Mouse (Mus musculus) MEL (cell line): ENCODE measurements around the gene Dbnl. TPM values are rescaled to one million over a fixed set of nuclear protein-coding genes. Genes with fewer than 3 reads are reported as not detected.

Experiments
- DNase-seq: peaks from one replicate; pipeline ENCODE4 v3.0.0; 2011; ENCODE audit warnings: low read depth, low spot score
- H3K27ac ChIP-seq: 2 replicates; pipeline ENCODE4 v1.5.1; 2012; ENCODE audit warnings: low read depth, mild to moderate bottlenecking, control low read depth, low read length, moderate library complexity; ENCODE audit not compliant: control insufficient read depth
- H3K27me3 ChIP-seq, 2 experiments: fragments of 150-350 bp in 1 of 2; sonication (generic) in 1 of 2; 2 replicates each; pipeline ENCODE4 v1.6.1; 2012; ENCODE audit warnings: low read length in 2 of 2, mild to moderate bottlenecking in 2 of 2, improper control_type of control experiment in 1 of 2, moderate library complexity in 1 of 2; ENCODE audit not compliant: insufficient read depth in 2 of 2, control insufficient read depth in 1 of 2
- H3K36me3 ChIP-seq, 2 experiments: 2 replicates each; pipeline ENCODE4 v1.6.1; 2012 to 2014; ENCODE audit warnings: low read length in 2 of 2, improper control_type of control experiment in 1 of 2, inconsistent platforms in 1 of 2, mild to moderate bottlenecking in 1 of 2; ENCODE audit not compliant: insufficient read depth in 2 of 2, control insufficient read depth in 1 of 2
- H3K4me1 ChIP-seq, 2 experiments: fragments of 150-350 bp in 1 of 2; sonication (generic) in 1 of 2; 2 replicates each; pipeline ENCODE4 v1.6.1; 2012; ENCODE audit warnings: low read length in 2 of 2, improper control_type of control experiment in 1 of 2, mild to moderate bottlenecking in 1 of 2; ENCODE audit not compliant: insufficient read depth in 2 of 2, control insufficient read depth in 1 of 2
- H3K4me3 ChIP-seq, 2 experiments: fragments of 150-350 bp in 1 of 2; sonication (generic) in 1 of 2; 2 replicates each; pipeline ENCODE4 v1.5.1; 2012; ENCODE audit warnings: low read depth in 2 of 2, low read length in 2 of 2, mild to moderate bottlenecking in 2 of 2, moderate library complexity in 2 of 2, control low read depth in 1 of 2, improper control_type of control experiment in 1 of 2; ENCODE audit not compliant: control insufficient read depth in 1 of 2, insufficient read depth in 1 of 2
- H3K79me2 ChIP-seq: 2 replicates; pipeline ENCODE4 v1.6.1; 2012; ENCODE audit warnings: mild to moderate bottlenecking, low read length, moderate library complexity; ENCODE audit not compliant: control insufficient read depth, poor library complexity, insufficient read depth
- H3K9ac ChIP-seq: 2 replicates; pipeline ENCODE4 v1.6.1; 2012; ENCODE audit warnings: low read depth, mild to moderate bottlenecking, control low read depth, low read length, moderate library complexity; ENCODE audit not compliant: control insufficient read depth, poor library complexity, severe bottlenecking
- H3K9me3 ChIP-seq: fragments of 150-350 bp; sonication (generic); replicated peaks from 2 replicates; pipeline ENCODE4 v1.6.1; 2012; ENCODE audit warnings: mild to moderate bottlenecking, low read length, improper control_type of control experiment, moderate library complexity; ENCODE audit not compliant: insufficient read depth
- E2F4 ChIP-seq: IDR thresholded peaks from 2 replicates; pipeline ENCODE4 v1.6.1; 2011; ENCODE audit warnings: low read depth, low read length, improper control_type of control experiment, borderline replicate concordance
- ELF1 ChIP-seq: IDR thresholded peaks from 2 replicates; pipeline ENCODE4 v1.6.1; 2014; ENCODE audit warnings: low read depth, mild to moderate bottlenecking, inconsistent platforms, low read length, improper control_type of control experiment, moderate library complexity
- EP300 ChIP-seq, 2 experiments: IDR thresholded peaks; 2 replicates each; pipeline ENCODE4 v1.6.1; 2011; ENCODE audit warnings: improper control_type of control experiment in 2 of 2, low read length in 2 of 2, low read depth in 1 of 2, mild to moderate bottlenecking in 1 of 2
- ETS1 ChIP-seq: IDR thresholded peaks from 2 replicates; pipeline ENCODE4 v1.6.1; 2012; ENCODE audit warnings: low read depth, mild to moderate bottlenecking, inconsistent platforms, low read length, improper control_type of control experiment, moderate library complexity
- GABPA ChIP-seq: IDR thresholded peaks from 2 replicates; pipeline ENCODE4 v1.6.1; 2012; ENCODE audit warnings: low read depth, mild to moderate bottlenecking, inconsistent platforms, low read length, improper control_type of control experiment, moderate library complexity
- JUND ChIP-seq: IDR thresholded peaks from 2 replicates; pipeline ENCODE4 v1.6.1; 2011; ENCODE audit warnings: low read depth, mild to moderate bottlenecking, improper control_type of control experiment, low read length
- KAT2A ChIP-seq: conservative IDR thresholded peaks from 2 replicates; pipeline ENCODE4 v1.6.1; 2012; ENCODE audit warnings: low read depth, low read length, improper control_type of control experiment, inconsistent platforms
- MAFK ChIP-seq: IDR thresholded peaks from 2 replicates; pipeline ENCODE4 v1.6.1; 2011; ENCODE audit warnings: low read depth, mild to moderate bottlenecking, low read length, improper control_type of control experiment, borderline replicate concordance
- MAX ChIP-seq: IDR thresholded peaks from 2 replicates; pipeline ENCODE4 v1.6.1; 2011; ENCODE audit warnings: low read length, improper control_type of control experiment
- MAZ ChIP-seq: IDR thresholded peaks from 2 replicates; pipeline ENCODE4 v1.6.1; 2012; ENCODE audit warnings: low read depth, mild to moderate bottlenecking, inconsistent platforms, low read length, improper control_type of control experiment
- MEF2A ChIP-seq: IDR thresholded peaks from 2 replicates; pipeline ENCODE4 v1.6.1; 2014; ENCODE audit warnings: low read depth, mild to moderate bottlenecking, inconsistent platforms, low read length, improper control_type of control experiment; ENCODE audit not compliant: poor library complexity, insufficient replicate concordance, severe bottlenecking; ENCODE audit errors: extremely low read depth
- MXI1 ChIP-seq: IDR thresholded peaks from 2 replicates; pipeline ENCODE4 v1.6.1; 2011; ENCODE audit warnings: mild to moderate bottlenecking, low read depth, low read length, improper control_type of control experiment
- MYC ChIP-seq: IDR thresholded peaks from 2 replicates; pipeline ENCODE4 v1.6.1; 2011; ENCODE audit warnings: low read depth, mild to moderate bottlenecking, low read length, improper control_type of control experiment, moderate library complexity
- NELFE ChIP-seq: IDR thresholded peaks from 2 replicates; pipeline ENCODE4 v1.6.1; 2011; ENCODE audit warnings: low read depth, low read length, improper control_type of control experiment
- NRF1 ChIP-seq: IDR thresholded peaks from 2 replicates; pipeline ENCODE4 v1.6.1; 2014; ENCODE audit warnings: low read depth, mild to moderate bottlenecking, inconsistent platforms, low read length, improper control_type of control experiment, moderate library complexity; ENCODE audit not compliant: poor library complexity, insufficient read depth, severe bottlenecking
- POLR2A ChIP-seq, 2 experiments: IDR thresholded peaks; 2 replicates each; pipeline ENCODE4 v1.6.1; 2011 to 2012; ENCODE audit warnings: low read length in 2 of 2, mild to moderate bottlenecking in 2 of 2, control low read depth in 1 of 2, improper control_type of control experiment in 1 of 2, low read depth in 1 of 2, moderate library complexity in 1 of 2; ENCODE audit not compliant: control insufficient read depth in 1 of 2, insufficient read depth in 1 of 2, poor library complexity in 1 of 2
- POLR2AphosphoS5 ChIP-seq: IDR thresholded peaks from 2 replicates; pipeline ENCODE4 v1.6.1; 2012; ENCODE audit warnings: low read depth, borderline replicate concordance, mild to moderate bottlenecking, inconsistent platforms, low read length, moderate library complexity, mixed read lengths
- RAD21 ChIP-seq: IDR thresholded peaks from 2 replicates; pipeline ENCODE4 v1.6.1; 2011; ENCODE audit warnings: mild to moderate bottlenecking, low read depth, low read length, improper control_type of control experiment
- SIN3A ChIP-seq: IDR thresholded peaks from 2 replicates; pipeline ENCODE4 v1.6.1; 2012; ENCODE audit warnings: low read length, improper control_type of control experiment, inconsistent platforms
- SMC3 ChIP-seq: IDR thresholded peaks from 2 replicates; pipeline ENCODE4 v1.6.1; 2011; ENCODE audit warnings: low read depth, low read length, improper control_type of control experiment
- TAL1 ChIP-seq: IDR thresholded peaks from 2 replicates; pipeline ENCODE4 v1.6.1; 2012; ENCODE audit warnings: mild to moderate bottlenecking, inconsistent platforms, low read length, moderate library complexity, mixed read lengths
- TBP ChIP-seq: IDR thresholded peaks from 2 replicates; pipeline ENCODE4 v1.8.0; 2011; ENCODE audit warnings: low read depth, low read length, improper control_type of control experiment
- TCF12 ChIP-seq: IDR thresholded peaks from 2 replicates; pipeline ENCODE4 v1.6.1; 2014; ENCODE audit warnings: low read depth, mild to moderate bottlenecking, inconsistent platforms, low read length, improper control_type of control experiment, moderate library complexity
- UBTF ChIP-seq: IDR thresholded peaks from 2 replicates; pipeline ENCODE4 v1.6.1; 2012; ENCODE audit warnings: low read depth, mild to moderate bottlenecking, inconsistent platforms, low read length, improper control_type of control experiment, moderate library complexity, borderline replicate concordance; ENCODE audit not compliant: insufficient read depth
- USF1 ChIP-seq: IDR thresholded peaks from 2 replicates; pipeline ENCODE4 v1.6.1; 2014; ENCODE audit warnings: low read depth, mild to moderate bottlenecking, inconsistent platforms, low read length, improper control_type of control experiment, moderate library complexity
- USF2 ChIP-seq, 2 experiments: IDR thresholded peaks; 2 replicates each; pipeline ENCODE4 v1.6.1; 2011 to 2012; ENCODE audit warnings: improper control_type of control experiment in 2 of 2, low read length in 2 of 2, borderline replicate concordance in 1 of 2, inconsistent platforms in 1 of 2, low read depth in 1 of 2, mild to moderate bottlenecking in 1 of 2; ENCODE audit not compliant: insufficient read depth in 1 of 2
- ZC3H11A ChIP-seq: IDR thresholded peaks from 2 replicates; pipeline ENCODE4 v1.6.1; 2012; ENCODE audit warnings: low read depth, mild to moderate bottlenecking, inconsistent platforms, low read length, improper control_type of control experiment
- ZKSCAN1 ChIP-seq: IDR thresholded peaks from 2 replicates; pipeline ENCODE4 v1.6.1; 2012; ENCODE audit warnings: low read depth, mild to moderate bottlenecking, inconsistent platforms, low read length, improper control_type of control experiment, moderate library complexity
- ZMIZ1 ChIP-seq: IDR thresholded peaks from 2 replicates; pipeline ENCODE4 v1.6.1; 2012; ENCODE audit warnings: low read depth, mild to moderate bottlenecking, inconsistent platforms, low read length, improper control_type of control experiment, moderate library complexity
- polyA plus RNA-seq, 2 experiments: library from polyadenylated mRNA; stranded (reverse) in 1 of 2; unstranded in 1 of 2; fragments of >175 nt in 1 of 2; fragments of >200 nt in 1 of 2; gene quantifications; 2 replicates each; pipeline versions ENCODE4 v1.2.1 to v1.2.4; 2012; ENCODE audit warnings: low replicate concordance in 2 of 2, low read depth in 1 of 2; ENCODE audit not compliant: insufficient read length in 2 of 2, insufficient read depth in 1 of 2, missing spikeins in 1 of 2
- total RNA-seq: library from RNA; depleted of rRNA; stranded (reverse); fragments of 300-350 nt; gene quantifications from 2 replicates; pipeline ENCODE4 v1.2.3, GENCODE M21; 2012

The Dbnl gene
- total and polyA plus RNA-seq, 3 experiments, result 73.5 to 149 TPM; not detected in 1

DNA sequence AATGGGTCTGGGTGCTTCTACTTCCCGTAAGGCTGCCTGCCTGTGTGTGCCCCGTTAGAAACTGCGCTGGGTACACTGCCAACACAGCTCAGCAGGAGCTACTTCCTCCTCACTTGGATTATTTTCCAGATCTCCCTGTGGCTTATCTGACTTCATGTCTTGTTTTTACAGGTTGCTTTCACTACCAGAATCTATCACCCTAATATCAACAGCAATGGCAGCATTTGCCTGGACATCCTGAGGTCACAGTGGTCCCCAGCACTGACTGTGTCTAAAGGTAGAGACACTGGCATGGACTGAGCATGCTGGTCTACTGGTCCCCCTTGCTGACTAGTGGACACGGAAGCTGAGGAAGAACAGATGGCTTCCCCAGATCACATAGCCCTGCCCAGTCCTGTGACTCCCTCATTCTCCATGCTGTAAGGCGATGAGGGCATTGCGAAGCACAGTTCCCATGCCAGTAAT is 8.2 kb upstream of the Dbnl start:
- no peak overlapping the region for H3K27ac ChIP-seq
- no peak overlapping the region for H3K9ac ChIP-seq
- peaks cover 0 to 5% of the 10 kb centered on the region in 2 experiments; a peak in 2 of 4 replicates for H3K36me3 ChIP-seq
- peaks cover 0 to 8% of the 10 kb centered on the region in 2 experiments; a peak in 2 of 4 replicates for H3K4me1 ChIP-seq
- no peaks in the 10 kb centered on the region for H3K27me3 ChIP-seq
- no peaks in the 10 kb centered on the region for H3K9me3 ChIP-seq
- H3K79me2 ChIP-seq, result no peaks in the 10 kb centered on the region
- TF ChIP-seq EP300 (IDR thresholded peaks at IDR 0.05; ENCODE audit: low read depth in 1 of 2, low read length in 2 of 2) (peak; percentile 7 to 31; a peak in 1 of 4 replicates), JUND (no peak)
- no peak for DNase-seq
- H3K4me3 ChIP-seq, result no peak overlapping the region

DNA sequence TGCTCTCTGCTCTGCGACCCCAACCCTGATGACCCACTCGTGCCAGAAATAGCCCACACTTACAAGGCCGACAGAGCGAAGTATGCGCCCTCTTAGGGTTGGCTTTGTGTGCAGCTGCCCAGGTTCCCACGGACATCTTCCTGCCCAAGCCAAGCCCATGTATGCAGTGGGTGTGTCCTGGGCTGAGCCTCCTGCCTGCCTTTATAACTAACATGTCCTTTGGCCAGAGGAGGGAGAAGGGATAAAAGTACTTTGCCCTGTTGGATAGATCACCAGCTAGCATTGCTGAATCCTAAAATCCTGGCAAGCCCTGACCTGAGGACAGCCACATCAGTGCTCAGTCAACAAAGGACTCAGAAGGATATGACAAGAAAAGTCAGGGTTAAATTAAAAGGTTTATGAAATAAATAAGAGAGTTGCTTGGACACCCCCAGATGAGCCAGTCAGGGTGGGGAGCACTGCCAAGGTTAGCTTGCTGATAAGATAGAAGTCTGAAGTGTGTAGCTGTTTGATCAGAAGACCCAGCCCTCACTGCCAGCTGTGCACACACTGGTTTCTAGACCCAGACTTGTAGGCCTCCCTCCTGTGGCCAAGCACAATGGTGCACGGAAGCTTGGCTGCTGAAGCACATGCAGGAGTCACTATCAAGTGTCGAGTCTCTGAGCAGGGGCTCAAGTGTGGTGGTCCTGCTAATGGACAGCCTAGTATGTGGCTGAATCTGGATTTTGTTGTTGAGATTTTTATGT is 5.9 kb upstream of the Dbnl start:
- Histone ChIP-seq H3K36me3 (peaks cover 0 to 16% of the 10 kb centered on the region in 2 experiments; a peak in 2 of 4 replicates), H3K9me3 (no peaks in the 10 kb centered on the region), H3K4me3 (no peak overlapping the region), H3K27ac (no peak overlapping the region), H3K4me1 (peaks cover 0 to 13% of the 10 kb centered on the region in 2 experiments; a peak in 2 of 4 replicates), H3K79me2 (peaks cover 2% of the 10 kb centered on the region; the same call in 1 of the 2 replicates), H3K9ac (no peak overlapping the region), H3K27me3 (no peaks in the 10 kb centered on the region)
- peak; percentile 78 for DNase-seq
- TF ChIP-seq NELFE (no peak), ZMIZ1 (no peak), MAFK (no peak), GABPA (no peak), TBP (no peak), MYC (no peak), ZKSCAN1 (no peak), MEF2A (no peak), RAD21 (no peak; the same call in 1 of the 2 replicates), MXI1 (no peak), KAT2A (no peak), TCF12 (peak; percentile 58), SIN3A (peak; percentile 63), POLR2A (IDR thresholded peaks at IDR 0.05; ENCODE audit: control insufficient read depth in 1 of 2, insufficient read depth in 1 of 2, low read depth in 1 of 2, low read length in 2 of 2, poor library complexity in 1 of 2) (no peak), ZC3H11A (no peak), POLR2AphosphoS5 (no peak), NRF1 (no peak), UBTF (no peak), USF2 (IDR thresholded peaks at IDR 0.05; ENCODE audit: borderline replicate concordance in 1 of 2, insufficient read depth in 1 of 2, low read depth in 1 of 2, low read length in 2 of 2) (no peak), USF1 (no peak), TAL1 (no peak), MAX (no peak), SMC3 (peak; percentile 48), ELF1 (no peak), MAZ (no peak), E2F4 (no peak), ETS1 (peak; percentile 68), EP300 (IDR thresholded peaks at IDR 0.05; ENCODE audit: low read depth in 1 of 2, low read length in 2 of 2) (peak in 1 of 2 experiments; percentile 54; a peak in 2 of 4 replicates)
